Mouse (Mus musculus): Measurements from ENCODE around the gene Tmigd3. TPM values are rescaled to one million over a fixed set of nuclear protein-coding genes. Genes with fewer than 3 reads are reported as not detected.

Gene Tmigd3
- total and polyA plus RNA-seq, 3 experiments = 0.25 TPM; not detected in 2

DNA sequence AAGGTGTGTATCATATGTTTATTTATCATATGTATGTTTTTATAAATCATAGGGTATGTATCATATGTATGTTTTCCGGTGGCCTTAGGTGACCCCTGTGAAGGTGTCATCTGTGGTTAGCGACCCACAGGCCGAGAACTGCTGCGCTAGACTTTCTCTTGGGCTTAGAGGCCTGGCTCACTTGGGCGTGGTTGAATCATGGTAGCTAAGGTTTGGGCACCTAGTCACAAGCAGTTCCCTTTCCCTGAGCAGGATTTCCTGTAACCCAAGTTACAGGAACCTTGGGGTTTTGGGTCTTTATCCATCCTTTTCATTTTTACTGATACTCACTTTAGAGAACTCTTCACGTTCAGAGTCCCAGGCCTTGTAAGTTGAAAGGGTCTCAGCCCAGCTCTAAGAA lies 29.6 kb downstream of the Tmigd3 start:
- H3K79me2 ChIP-seq (replicated peaks; ENCODE audit: control insufficient read depth, extremely low read depth, insufficient read depth, poor library complexity, severe bottlenecking) = no peaks in the 10 kb centered on the region
- H3K4me3 ChIP-seq (replicated peaks in 1 of 3; ENCODE audit: low read depth in 2 of 3, low read length in 2 of 3, poor library complexity in 1 of 3) = no peak overlapping the region
- DNase-seq (ENCODE audit: extremely low read depth) = no peak
- no peaks in the 10 kb centered on the region for H3K27me3 ChIP-seq (replicated peaks)
- no peak for TF ChIP-seq JUN (IDR thresholded peaks at IDR 0.05; ENCODE audit: insufficient read depth, low read depth, low read length)
- no peak for TF ChIP-seq ZKSCAN1 (IDR thresholded peaks at IDR 0.05; ENCODE audit: borderline replicate concordance, low read depth, low read length)
- no peak for TF ChIP-seq E2F4 (IDR thresholded peaks at IDR 0.05; ENCODE audit: insufficient replicate concordance, low read depth, low read length)
- TF ChIP-seq POLR2AphosphoS2 (IDR thresholded peaks at IDR 0.05; ENCODE audit: low read depth, low read length) = no peak
- no peak for TF ChIP-seq TBP (conservative IDR thresholded peaks at IDR 0.05; ENCODE audit: low read depth, low read length)
- TF ChIP-seq CHD2 (IDR thresholded peaks at IDR 0.05; ENCODE audit: low read length) = no peak
- TF ChIP-seq MEF2A (IDR thresholded peaks at IDR 0.05; ENCODE audit: borderline replicate concordance, low read depth, low read length) = no peak
- TF ChIP-seq SIN3A (IDR thresholded peaks at IDR 0.05; ENCODE audit: low read length) = no peak
- no peak for TF ChIP-seq POLR2A (IDR thresholded peaks at IDR 0.05; ENCODE audit: low read depth, low read length)
- no peak for TF ChIP-seq ETS1 (conservative IDR thresholded peaks at IDR 0.05; ENCODE audit: low read depth, low read length)
- TF ChIP-seq MYC (IDR thresholded peaks at IDR 0.05; ENCODE audit: low read depth, low read length) = no peak
- no peak for TF ChIP-seq MAFK (IDR thresholded peaks at IDR 0.05; ENCODE audit: insufficient replicate concordance, low read length)
- TF ChIP-seq NELFE (IDR thresholded peaks at IDR 0.05; ENCODE audit: low read depth, low read length) = no peak
- no peak for TF ChIP-seq HCFC1 (IDR thresholded peaks at IDR 0.05; ENCODE audit: low read depth, low read length)
- TF ChIP-seq NRF1 (IDR thresholded peaks at IDR 0.05; ENCODE audit: low read depth, low read length) = no peak
- TF ChIP-seq RCOR1 (conservative IDR thresholded peaks at IDR 0.05; ENCODE audit: low read depth, low read length) = no peak
- TF ChIP-seq MAZ (IDR thresholded peaks at IDR 0.05; ENCODE audit: low read depth, low read length) = no peak
- no peak for TF ChIP-seq JUND (conservative IDR thresholded peaks at IDR 0.05; ENCODE audit: low read depth, low read length)
- peak overlapping the region; percentile 12 for H3K27ac ChIP-seq (ENCODE audit: insufficient read depth, low read depth)
- in situ Hi-C loops (cut with MboI; ENCODE audit: low pct_ligation_motif_present, low pct_unique_long_range_greater_than_20kb, low sequenced_read_pairs) = loop anchor here (5.0 kb wide), 1 partner anchor 57 kb away; the partner anchor contains the start of gene Wdr77
- H3K9ac ChIP-seq (ENCODE audit: insufficient read depth, low read depth) = no peak overlapping the region
- H3K4me1 ChIP-seq (ENCODE audit: control insufficient read depth in 1 of 2, insufficient read depth in 2 of 2) = peaks cover 18 to 52% of the 10 kb centered on the region in 2 experiments
- H3K36me3 ChIP-seq (replicated peaks in 1 of 2; ENCODE audit: control insufficient read depth in 1 of 2, insufficient read depth in 1 of 2, low read length in 1 of 2) = no peaks in the 10 kb centered on the region
- H3K9me3 ChIP-seq (replicated peaks; ENCODE audit: low read length) = peaks cover 3% of the 10 kb centered on the region
- dilution Hi-C loops (cut with MboI; ENCODE audit: extremely low pct_ligation_motif_present, extremely low pct_unique_long_range_greater_than_20kb, low sequenced_read_pairs) = loop anchor here (25.0 kb wide), 1 partner anchor 213 kb away; the partner anchor contains the start of gene Ddx20
- H3K4me2 ChIP-seq (ENCODE audit: insufficient read depth, low read depth, poor library complexity, severe bottlenecking) = no peak overlapping the region

DNA sequence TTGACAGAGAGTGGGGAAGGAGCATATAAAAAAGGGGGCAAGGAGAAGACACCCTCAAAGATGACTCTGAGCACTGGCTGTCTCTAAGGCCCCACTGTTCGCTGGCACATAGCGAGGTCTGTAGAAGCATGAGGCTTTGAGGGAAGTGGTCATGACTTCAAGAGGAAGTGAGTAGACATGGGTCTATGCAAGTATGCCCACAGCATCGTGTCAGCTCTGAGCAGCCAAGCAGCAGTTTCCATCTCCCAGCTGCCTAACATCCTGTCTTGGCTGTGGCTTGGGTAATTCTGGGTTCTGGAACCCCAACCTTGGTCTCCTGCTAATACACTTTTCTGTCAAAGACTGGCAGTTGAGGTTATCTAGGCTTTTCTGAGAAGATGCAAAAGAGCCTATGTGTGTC lies 30.0 kb downstream of the Tmigd3 start:
- dilution Hi-C loops (cut with MboI; ENCODE audit: extremely low pct_ligation_motif_present, extremely low pct_unique_long_range_greater_than_20kb, low sequenced_read_pairs) (loop anchor here (25.0 kb wide), 1 partner anchor 213 kb away; the partner anchor contains the start of gene Ddx20), in situ Hi-C loops (cut with MboI; ENCODE audit: low pct_ligation_motif_present, low pct_unique_long_range_greater_than_20kb, low sequenced_read_pairs) (loop anchor here (5.0 kb wide), 1 partner anchor 57 kb away; the partner anchor contains the start of gene Wdr77)
- no peak overlapping the region for H3K4me3 ChIP-seq (replicated peaks in 1 of 3; ENCODE audit: low read depth in 2 of 3, low read length in 2 of 3, poor library complexity in 1 of 3)
- no peak overlapping the region for H3K9ac ChIP-seq (ENCODE audit: insufficient read depth, low read depth)
- no peaks in the 10 kb centered on the region for H3K79me2 ChIP-seq (replicated peaks; ENCODE audit: control insufficient read depth, extremely low read depth, insufficient read depth, poor library complexity, severe bottlenecking)
- H3K9me3 ChIP-seq (replicated peaks; ENCODE audit: low read length) = peaks cover 3% of the 10 kb centered on the region
- no peak overlapping the region for H3K4me2 ChIP-seq (ENCODE audit: insufficient read depth, low read depth, poor library complexity, severe bottlenecking)
- peak; percentile 77 for DNase-seq (ENCODE audit: extremely low read depth)
- peaks cover 15 to 51% of the 10 kb centered on the region in 2 experiments for H3K4me1 ChIP-seq (ENCODE audit: control insufficient read depth in 1 of 2, insufficient read depth in 2 of 2)
- H3K27me3 ChIP-seq (replicated peaks) = no peaks in the 10 kb centered on the region
- H3K27ac ChIP-seq (ENCODE audit: insufficient read depth, low read depth) = peak overlapping the region; percentile 12
- H3K36me3 ChIP-seq (replicated peaks in 1 of 2; ENCODE audit: control insufficient read depth in 1 of 2, insufficient read depth in 1 of 2, low read length in 1 of 2) = no peaks in the 10 kb centered on the region
- no peak for TF ChIP-seq USF1 (IDR thresholded peaks at IDR 0.05; ENCODE audit: low read depth, low read length)
- TF ChIP-seq POLR2AphosphoS2 (IDR thresholded peaks at IDR 0.05; ENCODE audit: low read depth, low read length) = no peak
- TF ChIP-seq SIN3A (IDR thresholded peaks at IDR 0.05; ENCODE audit: low read length) = no peak
- TF ChIP-seq NELFE (IDR thresholded peaks at IDR 0.05; ENCODE audit: low read depth, low read length) = no peak
- no peak for TF ChIP-seq SMC3 (IDR thresholded peaks at IDR 0.05; ENCODE audit: low read depth, low read length)
- TF ChIP-seq JUN (IDR thresholded peaks at IDR 0.05; ENCODE audit: insufficient read depth, low read depth, low read length) = no peak
- no peak for TF ChIP-seq MAFK (IDR thresholded peaks at IDR 0.05; ENCODE audit: insufficient replicate concordance, low read length)
- TF ChIP-seq RCOR1 (conservative IDR thresholded peaks at IDR 0.05; ENCODE audit: low read depth, low read length) = no peak
- TF ChIP-seq MAX (IDR thresholded peaks at IDR 0.05; ENCODE audit: low read length) = peak; percentile 93
- TF ChIP-seq BHLHE40 (IDR thresholded peaks at IDR 0.05; ENCODE audit: low read depth, low read length) = no peak
- no peak for TF ChIP-seq CHD2 (IDR thresholded peaks at IDR 0.05; ENCODE audit: low read length)
- TF ChIP-seq MXI1 (IDR thresholded peaks at IDR 0.05; ENCODE audit: low read depth, low read length) = no peak; the same call in 1 of the 2 replicates
- TF ChIP-seq ZC3H11A (IDR thresholded peaks at IDR 0.05; ENCODE audit: low read depth, low read length) = no peak
- TF ChIP-seq EP300 (IDR thresholded peaks at IDR 0.05; ENCODE audit: low read length) = peak; percentile 69
- TF ChIP-seq GABPA (IDR thresholded peaks at IDR 0.05; ENCODE audit: insufficient replicate concordance, low read depth, low read length) = no peak
- no peak for TF ChIP-seq KAT2A (IDR thresholded peaks at IDR 0.05; ENCODE audit: insufficient replicate concordance, low read length)
- TF ChIP-seq ZNF384 (IDR thresholded peaks at IDR 0.05; ENCODE audit: low read depth, low read length) = no peak
- TF ChIP-seq USF2 (conservative IDR thresholded peaks at IDR 0.05; ENCODE audit: low read depth, low read length) = no peak
- TF ChIP-seq MAZ (IDR thresholded peaks at IDR 0.05; ENCODE audit: low read depth, low read length) = no peak
- TF ChIP-seq CTCF (conservative IDR thresholded peaks at IDR 0.05 in 1 of 2, IDR thresholded peaks at IDR 0.05 in 1 of 2; ENCODE audit: low read depth in 2 of 2, low read length in 2 of 2) = no peak
- TF ChIP-seq POLR2A (IDR thresholded peaks at IDR 0.05; ENCODE audit: low read depth, low read length) = peak; percentile 48; the same call in 1 of the 2 replicates
- TF ChIP-seq E2F4 (IDR thresholded peaks at IDR 0.05; ENCODE audit: insufficient replicate concordance, low read depth, low read length) = no peak
- no peak for TF ChIP-seq CHD1 (IDR thresholded peaks at IDR 0.05; ENCODE audit: low read depth, low read length)
- TF ChIP-seq TBP (conservative IDR thresholded peaks at IDR 0.05; ENCODE audit: low read depth, low read length) = 0 out of 2 replicates have a peak, but pooled peaks have one; percentile 30

All from CH12.LX (cell line).